Mouse (Mus musculus) Muller cell, postnatal 12 days (primary cell): ENCODE results near the gene Rnf207.

Experiments used
- DNase-seq: peaks from one replicate; pipeline ENCODE4 v3.0.0-alpha.2; 2015; ENCODE audit errors: inconsistent ontology term

Gene Rnf207

GRCm38 (mm10) chr4:152295916-152296315 is 22.9 kb downstream of the Rnf207 start:
- DNase-seq: no peak

DNA sequence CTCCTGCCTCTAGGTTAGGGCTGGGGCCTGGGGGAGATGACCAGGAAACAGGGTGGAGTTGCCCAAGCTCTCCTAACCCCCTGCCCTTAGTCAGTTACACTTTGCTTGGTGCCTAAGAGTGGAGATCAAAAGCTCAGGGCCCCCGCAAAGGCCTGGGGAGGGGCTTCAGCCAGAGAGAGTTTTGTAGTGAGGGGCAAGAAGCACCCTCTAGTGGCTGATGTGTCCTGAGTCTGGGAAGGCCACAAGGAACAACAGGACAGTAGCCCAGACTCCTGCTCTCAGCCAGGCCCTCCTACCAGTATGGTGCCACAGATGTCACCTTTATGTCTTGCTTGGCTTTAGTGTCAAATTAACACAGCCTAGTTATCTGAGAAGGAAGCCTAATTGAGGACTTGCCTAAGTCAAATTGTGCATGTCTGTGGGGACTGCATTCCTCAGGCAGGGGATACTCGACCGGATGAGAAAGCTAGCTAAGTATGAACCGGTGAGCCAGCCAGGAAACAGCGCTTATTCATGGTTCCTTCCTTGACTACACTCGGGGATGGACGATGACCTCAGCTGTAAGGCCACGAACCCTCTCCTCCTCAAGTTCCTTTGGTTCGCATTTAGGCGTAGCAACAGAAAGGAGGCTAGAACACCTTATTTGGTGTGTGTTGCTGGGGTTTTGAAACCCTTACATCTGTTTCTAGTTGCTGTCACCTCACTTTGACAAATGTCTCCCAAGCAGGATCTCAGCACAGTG is 24.4 kb downstream of the Rnf207 start:
- DNase-seq: no peak

- peak; percentile 72 for DNase-seq
Measured at GRCm38 (mm10) chr4:152292102-152292765, 26.6 kb downstream of the Rnf207 start.

DNA sequence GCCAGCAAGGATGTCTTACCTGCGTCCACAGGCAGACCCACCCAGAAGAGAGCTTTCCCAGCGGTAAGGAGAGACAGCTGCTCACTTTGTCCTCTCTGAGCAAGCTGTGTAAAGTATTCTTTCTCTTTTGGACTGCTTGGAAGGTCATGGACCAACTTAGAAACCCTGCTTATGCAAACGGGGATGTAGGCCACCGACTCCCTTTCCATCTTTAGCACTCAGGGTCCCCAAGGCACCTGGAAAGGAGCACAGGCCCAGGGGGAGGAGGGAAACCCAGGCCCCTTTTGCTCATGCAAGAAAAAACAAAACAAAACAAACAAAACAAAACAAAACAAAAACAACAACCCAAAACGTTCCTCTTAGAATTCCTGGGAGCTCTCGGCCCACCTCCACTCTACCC is 27.2 kb downstream of the Rnf207 start, which contains the start of gene Hes3:
TSS of gene Hes3 (minus strand) at position 101 of the 400 bp plus-strand sequence.
- no peak for DNase-seq

GRCm38 (mm10) chr4:152290991-152291390 is 27.8 kb downstream of the Rnf207 start:
- DNase-seq: no peak

- peak; percentile 56 for DNase-seq
Measured at GRCm38 (mm10) chr4:152290385-152290784, 28.4 kb downstream of the Rnf207 start.

DNA sequence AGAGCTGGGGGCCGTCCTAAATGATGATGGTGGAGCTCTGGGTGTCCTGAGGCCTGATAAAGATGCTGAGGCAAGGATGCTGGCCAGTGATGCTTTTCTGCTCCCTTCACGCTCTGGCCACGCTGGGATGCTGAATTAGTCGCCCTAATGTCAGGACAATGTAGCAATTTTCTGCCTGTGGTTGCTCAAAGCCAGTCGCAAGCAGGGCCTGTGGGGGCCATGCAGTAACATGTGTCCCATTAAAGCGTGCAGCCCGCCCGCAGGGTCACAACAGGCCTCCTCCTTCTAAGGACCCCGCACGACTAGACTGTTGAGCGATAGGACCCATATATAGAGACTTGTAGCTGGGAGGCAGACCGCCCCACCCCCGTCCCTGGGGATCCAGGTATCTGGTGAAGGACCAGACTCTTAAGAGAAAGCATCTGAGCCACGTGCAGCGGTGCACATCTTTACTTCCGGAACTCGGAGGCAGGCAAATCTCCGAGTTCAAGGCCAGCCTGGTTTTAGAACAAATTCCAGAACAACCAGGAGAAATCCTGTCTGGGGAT is 30.3 kb downstream of the Rnf207 start:
- no peak for DNase-seq

DNA sequence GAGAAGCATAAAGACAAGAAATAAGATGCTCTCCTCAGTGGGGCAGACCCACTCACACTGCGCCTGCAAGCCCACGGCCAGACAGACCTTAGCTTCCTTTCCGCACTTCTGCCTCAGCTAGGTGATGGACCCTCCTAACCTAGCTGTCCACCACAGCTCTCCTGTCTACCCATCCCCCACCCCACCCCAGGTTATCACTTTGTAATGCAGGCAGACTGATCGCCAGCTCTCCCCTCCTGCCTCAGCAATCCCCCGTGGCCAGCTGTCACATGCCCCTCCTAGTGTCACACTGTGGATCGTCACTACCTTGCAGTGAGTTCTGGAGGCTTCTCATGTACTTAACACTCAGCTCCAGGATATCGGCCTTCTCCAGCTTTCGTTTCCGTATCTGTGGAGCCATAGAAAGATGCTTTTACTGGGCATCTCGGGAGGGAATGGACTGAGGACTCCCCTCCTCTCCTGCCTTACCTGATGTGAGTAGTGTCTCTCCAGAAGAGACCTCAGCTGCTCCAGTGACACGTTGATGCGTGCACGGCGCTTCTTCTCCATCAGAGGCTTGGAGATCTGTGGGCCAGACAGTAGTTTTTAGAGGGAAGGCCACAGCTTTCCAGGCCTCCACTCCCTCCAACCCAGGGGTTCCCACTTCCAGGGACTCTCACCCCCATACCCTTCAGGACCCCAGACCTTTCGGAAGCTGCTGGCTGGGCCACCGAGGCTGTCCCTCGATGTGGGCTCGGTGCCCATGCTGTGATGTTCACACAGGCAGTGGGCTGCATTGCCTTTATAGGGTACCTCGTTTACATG is 31.3 kb downstream of the Rnf207 start:
- no peak for DNase-seq

- DNase-seq: peak; percentile 83
Measured at GRCm38 (mm10) chr4:152286887-152287286, 31.9 kb downstream of the Rnf207 start.

- no peak for DNase-seq
Measured at GRCm38 (mm10) chr4:152286183-152286582, 32.6 kb downstream of the Rnf207 start.

- peak; percentile 55 for DNase-seq
Measured at GRCm38 (mm10) chr4:152285505-152285904, 33.3 kb downstream of the Rnf207 start.

DNA sequence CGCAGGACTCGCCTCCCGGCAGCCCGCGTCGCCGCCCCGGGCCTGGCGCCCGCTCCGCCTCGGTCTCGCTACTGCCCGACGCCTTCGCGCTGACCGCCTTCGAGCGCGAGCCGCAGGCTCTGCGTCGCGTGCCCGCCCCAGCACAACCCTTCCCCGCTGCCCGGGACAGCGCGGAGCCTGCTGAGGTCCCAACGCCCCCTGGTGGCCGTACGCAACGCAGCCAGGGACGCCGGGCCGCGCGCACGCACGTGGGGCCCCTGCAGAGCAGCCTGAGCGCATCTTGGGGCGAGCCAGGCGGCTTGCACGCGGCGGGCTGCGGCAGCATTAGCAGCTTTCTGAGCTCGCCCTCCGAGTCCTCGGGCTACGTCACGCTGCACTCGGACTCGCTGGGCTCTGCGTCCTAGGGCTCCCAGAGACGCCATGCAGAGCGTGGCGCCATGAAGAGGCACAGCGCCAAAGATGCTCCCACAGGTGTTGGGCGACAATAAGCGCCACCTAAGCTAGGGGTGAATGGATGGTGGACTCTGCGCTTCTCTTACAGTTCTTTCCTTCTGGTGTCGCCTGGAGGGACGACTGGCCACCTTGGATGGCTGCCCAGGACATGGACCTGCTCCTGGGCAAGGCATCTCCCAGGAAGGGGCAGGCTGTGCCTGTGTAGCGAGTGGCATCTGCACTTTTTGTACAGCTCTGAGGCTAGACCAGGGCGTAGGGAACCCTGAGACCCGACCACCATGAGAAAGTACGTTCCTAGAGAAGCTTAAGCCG is 35.4 kb downstream of the Rnf207 start:
- peak; percentile 86 for DNase-seq

- DNase-seq: no peak
Measured at GRCm38 (mm10) chr4:152282721-152283120, 36.1 kb downstream of the Rnf207 start.

DNA sequence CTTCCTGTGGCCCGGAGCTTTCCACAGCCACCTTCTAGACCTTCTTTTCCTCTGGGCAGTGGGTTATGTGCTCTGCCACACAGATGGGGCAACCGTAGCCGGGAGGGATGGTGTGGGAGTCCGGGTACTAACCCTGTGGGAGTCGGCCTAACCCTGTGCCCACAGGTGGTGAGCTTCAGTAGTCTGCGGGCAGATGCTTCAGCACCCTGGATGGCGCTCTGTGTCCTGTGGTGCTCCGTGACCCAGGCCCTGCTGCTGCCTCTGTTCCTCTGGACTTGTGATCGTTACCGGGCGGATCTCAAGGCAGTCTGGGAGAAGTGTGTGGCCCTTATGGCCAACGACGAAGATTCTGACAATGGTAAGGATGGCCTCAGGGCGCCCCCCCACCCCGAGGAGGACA is 37.2 kb downstream of the Rnf207 start:
- no peak for DNase-seq

DNA sequence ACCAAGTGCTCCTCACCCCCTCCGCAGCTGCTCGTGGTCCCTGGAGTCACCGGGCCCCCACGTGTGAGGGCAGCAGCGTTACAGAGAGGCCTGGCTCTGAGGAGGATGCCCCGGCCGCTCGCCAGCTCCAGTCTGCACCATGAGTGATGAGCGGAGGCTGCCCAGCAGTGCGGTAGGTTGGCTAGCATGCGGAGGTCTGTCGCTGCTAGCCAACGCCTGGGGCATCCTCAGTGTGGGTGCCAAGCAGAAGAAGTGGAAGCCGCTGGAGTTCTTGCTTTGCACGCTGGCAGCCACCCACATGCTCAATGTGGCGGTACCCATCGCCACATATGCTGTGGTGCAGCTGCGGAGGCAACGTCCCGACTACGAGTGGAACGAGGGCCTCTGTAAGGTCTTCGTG is 39.8 kb downstream of the Rnf207 start:
- DNase-seq: no peak

DNA sequence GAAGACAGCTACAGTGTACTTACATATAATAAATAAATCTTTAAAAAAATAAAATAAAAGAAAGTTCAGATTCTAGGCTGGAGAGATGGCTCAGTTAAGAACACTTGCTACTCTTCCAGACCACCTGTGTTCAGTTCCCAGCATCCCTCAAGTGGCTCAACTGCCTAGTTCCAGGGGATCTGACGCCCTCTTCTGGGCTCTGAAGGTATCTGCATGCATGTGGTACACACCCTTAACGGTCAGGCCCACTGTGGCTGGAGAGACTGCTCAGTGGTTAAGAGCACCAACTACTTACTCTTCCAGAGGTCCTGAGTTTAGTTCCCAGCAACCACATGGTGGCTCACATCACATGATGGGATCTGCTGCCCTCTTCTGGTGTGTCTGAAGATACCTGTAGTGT is 40.9 kb downstream of the Rnf207 start:
- no peak for DNase-seq

DNA sequence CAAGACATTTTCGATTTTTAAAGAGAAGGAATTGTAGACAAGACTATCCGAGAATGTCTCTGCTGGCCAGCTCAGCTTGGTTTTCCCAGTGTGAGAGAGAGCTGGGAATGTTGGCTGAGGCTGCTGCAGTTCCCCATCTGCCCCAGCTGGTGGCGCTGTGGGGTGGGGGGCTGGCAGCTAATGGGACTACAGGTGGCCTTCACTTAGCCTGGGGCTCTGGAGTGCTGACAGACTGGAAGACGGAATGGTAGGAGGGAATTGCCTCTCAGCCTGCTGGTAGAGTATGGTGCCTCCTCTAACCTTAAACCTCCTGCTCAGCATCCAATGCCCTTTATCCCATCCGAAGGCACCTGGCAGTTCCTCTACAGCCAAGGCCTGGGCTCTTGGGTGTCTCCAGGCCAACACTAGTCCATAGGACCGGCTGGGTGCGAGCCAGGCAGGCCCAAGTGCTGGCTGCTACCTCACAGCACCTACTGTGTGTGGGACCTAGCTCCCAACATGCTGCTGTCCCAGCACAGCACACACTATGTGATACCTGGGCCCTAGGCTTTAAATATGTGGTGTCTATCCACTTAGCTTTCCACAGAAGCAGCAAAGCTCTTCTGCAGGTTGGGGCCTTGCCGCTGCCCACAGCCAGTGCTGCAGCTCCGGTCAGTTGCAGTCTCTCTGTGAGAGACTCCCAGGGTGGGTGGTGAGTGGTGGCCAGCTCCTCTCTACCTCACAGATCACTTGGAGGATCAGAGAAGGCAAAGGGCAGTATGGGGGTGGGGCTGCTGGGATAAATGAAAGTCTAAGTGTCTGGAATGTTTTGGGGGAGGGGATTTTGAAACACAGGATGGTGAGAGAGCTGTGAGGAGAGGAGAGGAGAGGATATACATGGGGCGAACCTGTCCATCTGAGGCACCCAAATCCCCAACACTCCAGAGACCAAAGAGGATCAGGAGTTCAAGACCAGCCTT is 42.1 kb downstream of the Rnf207 start:
- no peak for DNase-seq

DNA sequence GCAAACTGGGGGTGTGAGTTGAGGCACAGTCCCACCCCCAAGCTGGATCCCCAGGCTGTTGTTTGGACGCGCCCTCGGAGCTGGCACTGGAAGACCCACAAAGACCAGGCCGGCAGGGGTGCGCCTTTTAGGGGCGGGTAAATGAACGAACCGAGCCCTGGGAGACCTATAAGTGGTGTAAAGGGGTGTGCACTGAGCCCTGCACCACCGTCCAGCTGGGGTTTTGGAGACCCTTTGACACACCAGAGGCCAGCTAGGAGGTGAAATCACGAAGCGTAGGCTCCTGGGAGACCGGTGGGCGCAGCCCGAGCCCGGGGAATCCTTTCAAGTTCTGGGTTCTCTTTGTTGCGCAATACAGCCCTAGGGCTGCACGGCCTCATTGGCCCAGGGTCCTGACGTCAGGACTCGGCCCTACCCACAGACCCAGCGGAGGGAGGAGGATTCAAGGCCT is 44.1 kb downstream of the Rnf207 start:
- DNase-seq: peak; percentile 84

GRCm38 (mm10) chr4:152273621-152274236 is 45.1 kb downstream of the Rnf207 start, which contains the start of gene Gpr153:
Gene Gpr153 (plus strand): TSS chr4:152274232.
- DNase-seq: peak; percentile 92

- DNase-seq: no peak
Measured at GRCm38 (mm10) chr4:152273191-152273590, 45.6 kb downstream of the Rnf207 start.
